Mouse (Mus musculus): Measurements from ENCODE around the gene Lrp5. TPM values are rescaled to one million over a fixed set of nuclear protein-coding genes. Genes with fewer than 3 reads are reported as not detected.

Gene Lrp5
- total and polyA plus RNA-seq, 3 experiments: 16.1 to 31.9 TPM; not detected in 1

- Histone ChIP-seq H3K4me3 (ENCODE audit: control insufficient read depth in 1 of 2, insufficient read depth in 1 of 2, low read depth in 2 of 2, low read length in 2 of 2) (no peak overlapping the region), H3K36me3 (ENCODE audit: control insufficient read depth in 1 of 2, insufficient read depth in 2 of 2, low read length in 2 of 2) (no peaks in the 10 kb centered on the region), H3K79me2 (ENCODE audit: control insufficient read depth, insufficient read depth, low read length, poor library complexity) (no peaks in the 10 kb centered on the region), H3K27ac (ENCODE audit: control insufficient read depth, low read depth, low read length) (no peak overlapping the region), H3K9ac (ENCODE audit: control insufficient read depth, low read depth, low read length, poor library complexity, severe bottlenecking) (no peak overlapping the region), H3K4me1 (ENCODE audit: control insufficient read depth in 1 of 2, insufficient read depth in 2 of 2, low read length in 2 of 2) (no peaks in the 10 kb centered on the region), H3K27me3 (ENCODE audit: control insufficient read depth in 1 of 2, insufficient read depth in 2 of 2, low read length in 2 of 2) (no peaks in the 10 kb centered on the region), H3K9me3 (replicated peaks; ENCODE audit: insufficient read depth, low read length) (no peaks in the 10 kb centered on the region; the same call in 1 of the 2 replicates)
- no peak for DNase-seq (ENCODE audit: low read depth, low spot score)
- no peak for TF ChIP-seq EP300 (IDR thresholded peaks at IDR 0.05; ENCODE audit: low read depth in 1 of 2, low read length in 2 of 2)
- no peak for TF ChIP-seq SIN3A (IDR thresholded peaks at IDR 0.05; ENCODE audit: low read length)
- no peak for TF ChIP-seq TAL1 (IDR thresholded peaks at IDR 0.05; ENCODE audit: low read length)
- TF ChIP-seq MEF2A (IDR thresholded peaks at IDR 0.05; ENCODE audit: extremely low read depth, insufficient replicate concordance, low read depth, low read length, poor library complexity, severe bottlenecking): no peak
- TF ChIP-seq ZMIZ1 (IDR thresholded peaks at IDR 0.05; ENCODE audit: low read depth, low read length): no peak
- TF ChIP-seq ZKSCAN1 (IDR thresholded peaks at IDR 0.05; ENCODE audit: low read depth, low read length): no peak
- TF ChIP-seq POLR2AphosphoS5 (IDR thresholded peaks at IDR 0.05; ENCODE audit: borderline replicate concordance, low read depth, low read length): no peak
- TF ChIP-seq TBP (IDR thresholded peaks at IDR 0.05; ENCODE audit: low read depth, low read length): no peak
- no peak for TF ChIP-seq GABPA (IDR thresholded peaks at IDR 0.05; ENCODE audit: low read depth, low read length)
- TF ChIP-seq MXI1 (IDR thresholded peaks at IDR 0.05; ENCODE audit: low read depth, low read length): no peak
- TF ChIP-seq KAT2A (conservative IDR thresholded peaks at IDR 0.05; ENCODE audit: low read depth, low read length): no peak
- TF ChIP-seq MYB (IDR thresholded peaks at IDR 0.05; ENCODE audit: low read depth, low read length): no peak
- TF ChIP-seq MYC (IDR thresholded peaks at IDR 0.05; ENCODE audit: low read depth, low read length): no peak
- no peak for TF ChIP-seq NELFE (IDR thresholded peaks at IDR 0.05; ENCODE audit: low read depth, low read length)
- TF ChIP-seq CTCF (IDR thresholded peaks at IDR 0.05 in 2 of 3, conservative IDR thresholded peaks at IDR 0.05 in 1 of 3; ENCODE audit: control insufficient read depth in 1 of 3, insufficient read depth in 1 of 3, low read depth in 2 of 3, low read length in 3 of 3, poor library complexity in 1 of 3, severe bottlenecking in 1 of 3): no peak
- no peak for TF ChIP-seq MAFK (IDR thresholded peaks at IDR 0.05; ENCODE audit: borderline replicate concordance, low read depth, low read length)
- TF ChIP-seq RCOR1 (IDR thresholded peaks at IDR 0.05; ENCODE audit: low read depth, low read length): no peak
Measured at GRCm38 (mm10) chr19:3669100-3669499, 17.3 kb downstream of the Lrp5 start.

GRCm38 (mm10) chr19:3668551-3668950 lies 17.8 kb downstream of the Lrp5 start:
- Histone ChIP-seq H3K9ac (ENCODE audit: control insufficient read depth, low read depth, low read length, poor library complexity, severe bottlenecking) (no peak overlapping the region), H3K4me1 (ENCODE audit: control insufficient read depth in 1 of 2, insufficient read depth in 2 of 2, low read length in 2 of 2) (no peaks in the 10 kb centered on the region), H3K36me3 (ENCODE audit: control insufficient read depth in 1 of 2, insufficient read depth in 2 of 2, low read length in 2 of 2) (no peaks in the 10 kb centered on the region), H3K27me3 (ENCODE audit: control insufficient read depth in 1 of 2, insufficient read depth in 2 of 2, low read length in 2 of 2) (no peaks in the 10 kb centered on the region), H3K9me3 (replicated peaks; ENCODE audit: insufficient read depth, low read length) (no peaks in the 10 kb centered on the region), H3K79me2 (ENCODE audit: control insufficient read depth, insufficient read depth, low read length, poor library complexity) (no peaks in the 10 kb centered on the region), H3K27ac (ENCODE audit: control insufficient read depth, low read depth, low read length) (no peak overlapping the region), H3K4me3 (ENCODE audit: control insufficient read depth in 1 of 2, insufficient read depth in 1 of 2, low read depth in 2 of 2, low read length in 2 of 2) (no peak overlapping the region)
- no peak for TF ChIP-seq ETS1 (IDR thresholded peaks at IDR 0.05; ENCODE audit: low read depth, low read length)
- no peak for TF ChIP-seq EP300 (IDR thresholded peaks at IDR 0.05; ENCODE audit: low read depth in 1 of 2, low read length in 2 of 2)
- TF ChIP-seq MXI1 (IDR thresholded peaks at IDR 0.05; ENCODE audit: low read depth, low read length): no peak
- TF ChIP-seq ZMIZ1 (IDR thresholded peaks at IDR 0.05; ENCODE audit: low read depth, low read length): no peak
- no peak for DNase-seq (ENCODE audit: low read depth, low spot score)

Data from MEL (cell line).